Mouse (Mus musculus) forelimb bud, embryonic 11.5 days (tissue): Measurements from ENCODE around the gene Dgke.
"Not testable (repeated sequence)": the region's sequence is repeated elsewhere in the genome, so short reads cannot be mapped to it uniquely, and the experiment has no call there.

ENCODE experiments used
- DNase-seq: peaks from one replicate; pipeline ENCODE4 v3.0.0-alpha.2; 2012; ENCODE audit warnings: low read depth, low spot score

Dgke gene

DNA sequence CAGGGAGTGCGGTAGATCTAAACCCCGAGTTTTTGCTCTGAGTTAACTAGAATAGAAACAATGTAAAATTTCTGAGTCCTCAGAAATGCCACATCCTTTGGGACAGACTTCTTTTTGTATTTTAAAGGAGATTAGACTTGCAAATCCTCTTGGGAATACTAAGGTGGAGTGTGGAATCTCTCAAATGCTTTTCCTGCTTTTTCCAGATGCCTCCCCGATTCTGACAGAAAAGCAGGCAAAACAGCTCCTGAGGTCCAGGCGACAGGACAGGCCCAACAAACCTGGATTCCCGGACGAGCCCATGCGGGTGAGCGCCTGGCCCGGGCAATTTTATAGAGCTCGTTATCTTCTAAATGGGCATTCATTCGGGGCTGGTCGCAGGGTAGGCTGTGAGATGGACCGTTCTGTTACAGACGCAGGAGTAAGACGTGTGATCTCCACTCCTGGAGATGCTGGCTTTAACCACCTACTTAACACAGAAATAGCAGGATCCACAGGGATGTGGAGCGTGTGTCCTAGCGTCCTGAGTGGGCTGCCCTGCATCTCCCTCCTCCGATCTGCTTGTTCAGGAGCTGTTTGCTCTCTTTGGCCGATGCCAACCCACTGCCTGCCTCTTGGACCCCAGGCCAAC, 8.2 kb upstream of the Dgke start:
- no peak for DNase-seq

DNA sequence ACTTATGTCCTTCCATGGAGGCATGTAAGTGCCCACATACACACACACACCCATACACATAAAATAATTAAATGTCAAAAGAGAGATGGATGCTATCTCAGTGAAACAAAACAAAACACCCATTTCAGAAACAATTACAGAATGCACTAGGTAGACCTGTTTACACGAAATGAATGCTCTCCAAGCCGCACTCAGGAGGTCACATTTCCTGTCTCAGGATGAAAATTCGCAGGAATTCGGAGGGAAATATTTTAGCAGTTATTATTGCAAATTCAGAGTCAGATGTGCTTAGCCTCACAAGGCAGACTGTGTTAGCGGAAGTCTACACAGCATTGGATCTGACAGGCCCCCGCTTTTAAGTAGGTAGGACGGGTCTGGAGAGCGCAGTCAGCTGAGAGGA, 6.9 kb upstream of the Dgke start, which contains the start of gene Gm525:
Gm525 (plus strand) TSS at position 301 of the 400 bp plus-strand sequence.
- DNase-seq: no peak

DNA sequence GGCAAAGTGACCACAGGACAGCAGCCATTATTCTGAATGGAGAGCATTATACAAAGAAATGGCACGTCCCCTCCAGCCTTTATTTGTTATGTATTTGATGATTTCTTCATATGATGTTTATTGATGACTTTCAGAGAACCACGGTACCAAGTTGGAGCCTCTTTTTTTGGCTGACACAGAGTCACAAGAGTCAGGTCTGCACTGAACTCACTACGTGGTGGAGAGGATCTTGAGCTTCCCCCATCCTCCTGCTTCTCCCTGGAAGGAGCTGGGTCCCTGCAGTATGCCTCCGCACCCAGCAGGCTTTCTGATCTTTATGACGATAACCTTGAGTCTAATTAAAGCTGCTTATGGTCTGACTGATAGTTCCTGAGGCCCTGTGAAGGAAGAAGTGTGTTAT, 4.9 kb upstream of the Dgke start:
- DNase-seq: no peak

DNA sequence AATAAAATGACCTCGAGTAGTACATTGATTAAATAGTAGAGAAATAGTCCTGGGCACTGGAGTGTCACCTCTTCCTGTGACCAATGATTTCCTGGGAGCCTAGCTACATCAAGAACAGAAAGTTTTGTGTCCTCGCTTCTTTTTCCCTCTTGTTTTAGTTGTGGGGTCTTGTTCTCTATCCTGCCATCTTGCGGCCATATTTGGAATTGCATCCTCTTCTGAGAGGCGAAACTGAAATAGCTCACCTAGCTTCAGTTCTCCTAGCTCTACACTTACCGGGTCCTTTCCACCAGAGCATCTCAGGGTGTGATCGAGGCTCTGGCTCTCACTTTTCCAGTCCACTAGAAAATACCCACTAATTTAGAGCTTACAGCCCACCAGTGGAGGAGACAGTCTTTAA, 2.7 kb upstream of the Dgke start:
- peak; percentile 70 for DNase-seq

DNA sequence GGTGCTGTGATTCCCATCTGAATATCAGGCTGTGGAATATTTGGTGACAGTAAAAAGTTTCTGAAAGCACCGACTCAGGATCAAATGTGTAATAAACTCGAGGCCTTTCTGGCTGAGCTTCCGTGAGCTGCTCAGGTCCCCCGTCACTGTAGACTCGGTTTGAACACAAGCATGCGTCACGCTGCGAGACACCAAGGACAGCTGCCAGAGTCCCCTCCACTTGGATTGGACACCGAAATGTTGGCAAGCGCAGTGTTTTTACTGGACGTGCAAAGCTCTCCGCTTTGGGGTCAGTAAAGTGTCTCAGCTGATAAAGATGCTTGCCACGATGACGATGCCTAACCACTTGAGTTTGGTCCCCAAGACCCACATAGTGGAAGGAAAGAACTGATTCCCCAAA, 2.0 kb upstream of the Dgke start:
- no peak for DNase-seq

DNA sequence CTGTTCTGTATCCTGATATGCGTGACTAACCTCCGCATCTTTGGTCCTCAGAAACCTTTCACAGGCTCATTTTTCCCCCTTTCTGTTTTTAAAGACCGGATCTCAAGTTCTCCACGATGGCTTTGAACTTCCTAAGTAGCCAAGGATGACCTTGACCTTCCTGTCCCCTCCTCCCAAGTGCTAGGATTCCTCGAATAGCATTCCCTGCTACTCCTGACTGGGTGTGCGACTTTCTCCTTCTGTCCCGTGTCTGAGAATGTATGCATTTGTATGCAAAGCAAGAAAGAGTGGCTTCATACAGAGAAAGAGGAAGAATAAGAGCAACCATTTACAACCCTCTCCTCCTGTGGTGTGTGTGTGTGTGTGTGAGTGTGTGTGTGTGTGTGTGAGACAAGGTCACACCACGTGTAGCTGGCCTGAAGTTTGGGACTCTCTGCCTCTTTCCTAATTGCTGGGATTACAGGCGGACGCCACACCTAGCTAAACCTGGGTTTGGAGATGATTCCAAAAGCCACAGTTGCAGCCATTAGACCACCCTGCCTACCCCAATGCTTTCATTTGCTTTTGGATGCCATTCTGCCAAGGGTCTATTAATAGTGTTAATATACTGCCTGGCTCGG, 1.3 kb upstream of the Dgke start:
- no peak for DNase-seq

DNA sequence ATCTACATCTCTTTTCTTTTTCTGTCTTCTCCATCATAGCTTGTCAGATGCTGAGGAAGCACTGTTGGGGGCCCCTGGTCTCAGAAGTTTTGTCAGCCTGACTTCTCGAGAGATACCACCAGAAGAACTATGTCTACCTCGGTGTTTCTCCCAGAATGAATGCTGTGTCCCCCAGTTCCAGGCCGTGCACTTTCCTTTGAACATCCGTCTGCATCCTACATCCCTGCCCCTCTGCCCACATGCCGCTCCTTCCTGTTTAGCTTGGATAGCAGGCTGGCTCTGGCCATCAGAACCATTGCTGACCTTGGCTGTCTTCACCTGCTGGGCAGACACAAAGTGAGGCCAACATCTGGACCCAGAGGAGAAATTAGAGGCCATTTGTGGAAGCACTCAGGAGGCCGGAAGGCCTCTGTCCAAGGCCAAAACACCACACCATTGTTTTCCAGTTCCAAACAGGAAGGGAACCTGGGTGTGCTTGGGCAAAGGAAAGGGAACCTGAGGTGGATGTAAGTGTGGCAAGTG, 712 bp upstream of the Dgke start:
- DNase-seq: no peak

DNA sequence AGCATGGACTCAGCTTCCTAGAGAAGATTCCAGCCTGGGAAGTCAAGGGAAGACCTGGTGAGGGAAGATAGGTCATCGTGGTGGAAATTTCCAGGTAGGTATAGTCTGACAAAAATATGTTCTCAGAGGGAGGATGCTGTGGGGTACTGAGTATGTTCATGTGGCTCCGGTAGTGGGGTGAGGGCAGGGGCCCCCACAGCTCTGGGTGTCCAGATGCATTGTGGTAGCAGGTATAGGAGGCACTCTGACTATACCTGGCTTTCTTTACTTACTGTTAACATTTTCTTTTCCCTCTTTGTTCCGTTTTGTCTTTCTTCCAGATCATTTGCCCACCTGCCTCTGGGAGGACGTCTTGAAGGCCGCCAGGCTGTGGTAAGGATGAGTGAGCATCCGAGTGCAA, 524 bp downstream of the Dgke start:
- no peak for DNase-seq

DNA sequence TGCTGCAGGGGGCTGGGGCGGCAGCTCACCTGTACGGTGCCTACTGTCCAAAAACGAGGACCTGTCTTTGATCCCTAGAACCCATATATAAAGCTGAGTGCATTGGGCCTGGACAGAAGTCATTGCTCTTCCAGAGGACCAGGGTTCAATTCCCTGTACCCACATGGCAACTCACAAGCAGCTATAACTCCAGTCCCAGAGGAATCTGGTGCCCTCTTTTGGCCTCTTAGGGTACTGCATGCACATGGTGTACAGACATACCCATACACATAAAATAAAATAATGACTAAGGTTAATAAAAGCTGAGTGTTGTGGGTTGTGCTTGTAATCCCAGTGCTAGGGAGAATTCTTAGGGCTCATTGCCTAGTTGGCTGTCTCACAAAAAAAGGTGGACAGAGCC, 1.4 kb downstream of the Dgke start:
- DNase-seq: no peak

DNA sequence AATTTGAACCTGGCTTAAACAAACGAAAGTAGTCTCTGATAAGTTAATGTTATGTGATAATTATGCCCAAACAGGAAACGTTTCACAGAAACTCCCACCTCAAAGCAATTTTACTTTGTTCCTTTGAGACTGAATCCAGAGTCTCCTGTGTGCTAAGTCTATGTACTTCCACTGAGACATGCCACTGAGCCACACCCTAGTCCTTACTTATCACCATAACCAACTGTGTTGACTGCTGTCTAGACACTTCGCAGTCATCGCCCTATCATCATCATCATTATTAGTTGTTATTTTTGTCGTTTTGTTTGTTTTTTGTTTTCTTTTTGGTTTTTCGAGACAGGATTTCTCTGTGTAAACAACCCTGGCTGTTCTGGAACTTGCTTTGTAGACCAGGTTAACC, 2.3 kb downstream of the Dgke start:
- DNase-seq: no peak

DNA sequence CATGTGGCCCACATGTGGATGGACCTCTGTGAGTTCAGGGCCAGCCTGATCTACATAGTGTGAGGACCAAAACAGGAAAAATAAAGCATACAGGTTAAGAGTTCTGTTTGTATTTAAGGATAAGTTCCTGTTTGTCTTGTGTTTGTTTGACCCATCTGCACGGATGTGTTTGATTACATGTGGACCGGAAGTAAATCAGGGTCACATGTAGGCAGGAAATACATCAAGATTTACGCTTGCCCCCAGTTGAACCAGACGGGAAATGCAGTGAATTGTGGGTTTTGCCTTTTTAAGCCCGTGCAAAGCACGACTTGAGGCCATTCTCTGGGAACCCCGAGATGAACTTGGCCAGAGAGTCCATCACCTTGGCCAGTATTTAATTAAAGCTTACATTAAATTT, 5.3 kb downstream of the Dgke start:
- DNase-seq: no peak

DNA sequence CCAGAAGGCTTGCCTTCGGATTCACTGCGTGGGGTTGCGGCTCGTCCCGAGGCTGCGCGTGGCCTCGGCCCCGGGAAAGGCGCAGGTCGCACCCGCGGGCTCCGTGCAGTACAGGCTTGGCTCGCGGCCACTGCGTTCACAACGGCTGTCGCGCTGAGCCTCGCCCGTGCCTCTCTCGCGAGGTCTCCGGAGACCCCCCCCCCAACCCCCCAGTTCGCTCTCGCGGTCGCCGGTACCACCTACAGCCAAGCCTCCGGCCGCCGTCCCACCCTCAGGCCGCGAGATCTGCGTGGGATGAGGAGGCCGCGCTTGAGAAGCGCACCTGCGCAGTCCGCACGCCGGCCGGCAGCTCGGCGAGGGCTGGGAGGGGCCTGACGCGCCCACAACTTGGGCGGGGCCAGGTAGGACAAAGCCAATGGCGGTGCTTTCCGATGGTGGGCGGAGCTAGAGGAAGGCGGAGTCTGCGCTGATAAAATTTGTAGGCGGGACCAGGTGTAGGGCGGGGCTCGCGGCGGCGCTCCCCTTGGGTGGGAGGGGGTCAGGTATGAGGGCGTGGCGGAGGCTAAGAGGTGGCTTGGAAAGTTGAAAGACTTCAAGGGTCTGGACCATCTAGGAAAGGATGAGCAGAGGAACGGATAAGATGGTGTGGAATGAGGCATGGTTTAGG, 6.1 kb downstream of the Dgke start:
- peak; percentile 88 for DNase-seq

DNA sequence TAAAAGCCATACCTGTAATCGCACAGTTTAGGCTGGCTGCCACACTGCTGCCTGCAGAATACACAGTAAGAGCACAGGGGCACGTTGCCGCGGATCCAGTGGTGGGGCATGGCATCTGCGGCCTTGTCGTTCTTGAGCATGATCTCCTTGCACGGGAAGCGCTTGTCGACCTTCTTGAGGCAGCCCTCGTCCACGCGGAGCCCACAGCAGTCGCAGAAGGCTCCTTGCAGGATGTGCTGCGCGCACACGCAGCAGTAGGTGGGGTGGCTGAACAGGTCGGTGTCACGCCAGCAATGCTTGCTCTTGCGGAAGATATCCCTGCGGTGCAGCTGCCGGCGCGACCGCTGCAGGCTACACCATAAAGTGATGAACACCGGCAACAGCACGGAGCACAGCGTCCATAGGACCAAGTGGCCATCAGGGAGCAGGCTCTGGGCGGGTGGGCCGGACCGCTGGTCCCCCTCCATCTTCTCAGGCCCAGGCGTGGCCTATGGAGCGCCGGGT, 6.7 kb downstream of the Dgke start:
- peak; percentile 34 for DNase-seq

DNA sequence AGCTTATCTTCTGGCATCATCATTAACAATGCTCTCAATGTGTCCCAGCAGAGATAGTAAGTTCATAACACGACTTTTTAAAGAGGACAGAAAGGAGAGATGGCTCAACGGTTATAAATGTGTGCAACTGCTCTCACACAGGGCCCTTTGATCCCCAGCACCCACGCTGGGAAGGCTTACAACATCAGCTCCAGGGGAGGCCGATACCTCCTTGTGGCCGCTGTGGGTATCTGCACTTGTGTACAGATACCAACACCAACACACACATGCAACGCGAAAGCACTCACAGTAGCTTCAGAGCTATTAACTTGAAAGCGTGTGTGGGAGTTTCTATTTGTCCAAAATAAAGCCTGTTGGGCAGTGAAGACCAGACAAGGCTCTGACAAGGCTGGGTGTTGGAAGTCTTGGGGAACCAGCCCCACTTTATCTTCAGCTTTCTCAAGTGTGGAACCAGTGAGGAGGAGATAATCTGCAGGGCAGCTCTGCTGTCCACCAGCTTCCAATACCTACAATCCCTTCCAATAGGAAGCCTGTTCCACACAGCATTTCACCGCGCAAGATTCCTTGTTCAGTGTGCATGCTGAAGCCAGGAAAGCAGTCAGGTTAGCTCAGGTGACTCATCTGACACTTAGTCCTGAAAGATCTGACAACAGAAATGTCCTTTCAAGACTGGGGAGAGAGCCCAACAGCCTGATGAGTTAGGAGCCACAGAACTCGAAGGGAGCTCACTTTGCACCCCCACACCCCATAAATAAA, 8.0 kb downstream of the Dgke start:
- no peak for DNase-seq

DNA sequence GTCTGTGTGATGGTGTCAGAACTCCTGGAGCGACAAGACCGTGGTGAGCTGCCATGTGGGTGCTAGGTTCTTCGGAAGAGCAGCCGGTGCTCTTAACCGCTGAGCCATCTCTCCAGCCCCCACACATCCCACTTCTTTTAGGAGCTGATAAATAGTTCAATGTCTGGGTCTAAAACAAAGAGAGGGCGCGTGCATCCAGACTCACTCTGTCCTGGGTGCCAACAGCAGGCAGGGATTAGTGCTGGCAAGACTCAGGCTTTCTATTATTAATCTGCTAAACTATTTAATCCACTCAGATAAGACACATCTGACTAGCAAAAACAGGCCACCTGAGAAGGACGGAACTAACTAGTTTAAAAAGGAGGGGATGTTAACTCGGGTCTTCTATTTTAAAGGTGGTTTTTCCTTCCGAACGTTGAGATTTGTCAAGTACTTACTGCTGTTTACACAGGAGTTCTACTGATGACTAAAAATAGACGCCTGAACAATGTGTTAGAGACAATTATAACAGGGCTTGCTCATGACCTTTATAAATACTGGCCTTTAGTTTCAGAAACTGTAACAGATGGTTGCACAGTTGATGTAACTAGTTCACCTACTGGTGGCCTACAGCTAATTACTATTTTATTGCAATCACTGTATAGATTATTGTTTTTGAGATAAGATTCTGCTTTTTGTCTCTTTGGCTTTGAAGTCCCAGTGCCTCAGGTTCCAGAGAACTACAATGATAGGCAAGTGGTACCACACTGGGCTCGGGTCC, 10.5 kb downstream of the Dgke start:
- no peak for DNase-seq

DNA sequence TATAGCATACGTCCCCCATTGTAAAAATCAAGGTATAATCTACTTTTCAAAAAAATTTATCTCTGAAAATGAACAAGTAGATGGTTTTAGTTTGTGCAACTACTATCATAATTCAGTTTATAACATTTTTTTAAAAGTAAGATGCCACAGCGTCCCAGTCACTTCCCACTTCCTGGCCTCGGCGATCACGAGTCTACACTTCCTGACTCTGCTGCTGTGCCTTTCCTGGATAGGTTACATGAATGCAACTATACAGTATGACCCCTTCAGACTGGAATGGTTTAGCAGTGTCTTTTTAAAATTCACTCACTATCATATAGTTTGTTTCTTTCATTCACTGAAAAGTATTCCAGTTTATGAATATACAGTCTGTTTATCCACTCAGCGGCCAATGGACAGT, 14.9 kb downstream of the Dgke start:
- no peak for DNase-seq

DNA sequence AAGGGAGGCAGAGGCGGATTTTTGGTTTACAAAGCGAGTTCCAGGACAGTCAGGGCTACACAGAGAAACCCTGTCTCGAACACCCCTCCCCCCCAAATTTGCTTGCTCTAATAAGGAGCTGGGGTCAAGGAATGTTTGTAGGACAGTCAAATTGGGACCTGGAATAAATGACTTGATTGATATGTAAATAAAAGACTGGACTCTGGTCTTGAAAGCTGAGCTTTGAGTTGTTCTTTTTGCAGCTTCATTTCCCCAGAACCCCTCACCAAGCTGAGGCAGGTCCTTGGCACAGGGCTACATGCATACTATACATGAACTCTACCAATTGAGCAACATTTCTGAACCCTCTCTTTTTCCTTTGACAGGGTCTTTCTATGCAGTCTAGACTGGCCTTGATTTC, 20.6 kb downstream of the Dgke start:
- no peak for DNase-seq

DNA sequence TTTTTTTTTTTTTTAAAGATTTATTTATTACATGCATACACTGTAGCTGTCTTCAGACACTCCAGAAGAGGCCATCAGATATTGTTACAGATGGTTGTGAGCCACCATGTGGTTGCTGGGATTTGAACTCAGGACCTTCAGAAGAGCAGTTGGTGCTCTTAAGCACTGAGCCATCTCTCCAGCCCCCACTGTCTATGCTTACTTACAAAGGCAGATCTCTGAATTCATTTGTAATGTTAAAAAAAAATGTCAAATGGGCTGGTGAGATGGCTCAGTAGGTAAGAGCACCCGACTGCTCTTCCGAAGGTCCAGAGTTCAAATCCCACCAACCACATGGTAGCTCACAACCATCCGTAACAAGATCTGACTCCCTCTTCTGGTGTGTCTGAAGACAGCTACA, 21.1 kb downstream of the Dgke start:
- DNase-seq: not testable (repeated sequence)

DNA sequence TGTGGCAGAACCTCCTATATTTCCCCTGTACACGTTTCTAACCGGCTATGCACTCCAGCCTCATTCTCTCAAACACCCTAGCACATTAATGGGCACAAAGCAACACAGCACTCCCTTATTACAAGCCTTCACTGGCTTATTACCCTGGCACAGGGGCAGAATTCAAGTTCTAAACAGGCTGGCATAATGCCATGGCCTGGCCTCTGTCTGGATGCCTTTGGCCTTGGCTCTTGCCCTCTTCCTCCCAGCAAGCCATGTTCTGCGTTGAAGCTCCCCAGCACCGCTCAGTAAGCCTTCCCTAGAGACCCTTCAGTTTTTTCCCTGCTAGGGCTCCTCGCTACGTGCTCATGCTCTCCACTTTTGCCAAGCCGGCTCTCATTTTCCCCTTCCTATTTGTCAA, 23.6 kb downstream of the Dgke start:
- no peak for DNase-seq

DNA sequence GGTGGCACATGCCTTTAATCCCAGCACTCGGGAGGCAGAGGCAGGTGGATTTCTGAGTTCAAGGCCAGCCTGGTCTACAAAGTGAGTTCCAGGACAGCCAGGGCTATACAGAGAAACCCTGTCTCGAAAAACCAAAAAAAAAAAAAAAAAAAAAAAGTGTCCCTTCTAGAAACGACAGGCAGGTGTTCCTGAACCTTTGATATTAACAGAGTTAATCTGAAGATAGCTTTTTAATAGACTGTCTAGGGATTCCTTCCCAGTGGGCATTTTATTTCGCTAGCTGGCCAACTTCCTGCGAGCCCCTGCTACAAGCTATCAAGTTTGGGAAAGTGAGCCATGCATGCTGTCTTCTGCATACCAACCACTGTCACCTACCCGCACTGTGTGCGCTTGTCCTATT, 25.6 kb downstream of the Dgke start:
- DNase-seq: not testable (repeated sequence)

DNA sequence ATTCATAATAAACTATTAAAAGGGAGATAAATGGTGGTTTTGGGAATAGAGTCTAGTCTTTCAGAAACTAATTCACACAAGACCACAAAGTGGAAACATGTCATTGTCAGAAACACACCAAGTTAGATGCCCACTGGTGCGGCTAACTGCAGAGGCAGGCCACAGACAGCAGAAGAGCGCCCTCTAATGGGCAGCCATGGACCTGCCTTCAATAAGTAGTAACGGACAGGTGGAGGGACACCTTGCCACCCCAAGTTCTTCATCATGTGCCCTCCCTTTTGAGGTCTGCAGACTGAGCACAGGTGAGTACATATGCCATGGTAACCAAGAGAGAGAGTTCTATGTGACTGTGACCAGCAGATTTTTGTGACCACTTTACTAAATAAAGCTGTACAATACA, 27.3 kb downstream of the Dgke start:
- DNase-seq: no peak
